Mouse (Mus musculus): ENCODE measurements around the gene Primpol.
"Not testable (repeated sequence)": the region's sequence is repeated elsewhere in the genome, so short reads cannot be mapped to it uniquely, and the experiment has no call there.

Gene Primpol

GRCm38 (mm10) chr8:46603587-46603986 is 13.4 kb downstream of the Primpol start:
- DNase-seq (ENCODE audit: inconsistent ontology term), result no peak

GRCm38 (mm10) chr8:46600959-46601707 is 15.9 kb downstream of the Primpol start:
- no peak for DNase-seq (ENCODE audit: inconsistent ontology term)

- DNase-seq (ENCODE audit: inconsistent ontology term), result no peak
Observed at GRCm38 (mm10) chr8:46599314-46599904, 17.6 kb downstream of the Primpol start.

GRCm38 (mm10) chr8:46598753-46599152 is 18.3 kb downstream of the Primpol start:
- no peak for DNase-seq (ENCODE audit: inconsistent ontology term)

- DNase-seq (ENCODE audit: inconsistent ontology term), result no peak
Observed at GRCm38 (mm10) chr8:46598114-46598513, 18.9 kb downstream of the Primpol start.

GRCm38 (mm10) chr8:46597411-46597810 is 19.6 kb downstream of the Primpol start:
- no peak for DNase-seq (ENCODE audit: inconsistent ontology term)

GRCm38 (mm10) chr8:46596530-46596929 is 20.5 kb downstream of the Primpol start:
- no peak for DNase-seq (ENCODE audit: inconsistent ontology term)

GRCm38 (mm10) chr8:46595593-46595992 is 21.4 kb downstream of the Primpol start:
- no peak for DNase-seq (ENCODE audit: inconsistent ontology term)

GRCm38 (mm10) chr8:46593772-46594171 is 23.2 kb downstream of the Primpol start:
- no peak for DNase-seq (ENCODE audit: inconsistent ontology term)

- no peak for DNase-seq (ENCODE audit: inconsistent ontology term)
Observed at GRCm38 (mm10) chr8:46593067-46593466, 23.9 kb downstream of the Primpol start.

- no peak for DNase-seq (ENCODE audit: inconsistent ontology term)
Observed at GRCm38 (mm10) chr8:46588663-46589062, 28.3 kb downstream of the Primpol start.

- no peak for DNase-seq (ENCODE audit: inconsistent ontology term)
Observed at GRCm38 (mm10) chr8:46587911-46588310, 29.1 kb downstream of the Primpol start.

- DNase-seq (ENCODE audit: inconsistent ontology term), result no peak
Observed at GRCm38 (mm10) chr8:46585576-46585975, 31.4 kb downstream of the Primpol start.

- DNase-seq (ENCODE audit: inconsistent ontology term), result not testable (repeated sequence)
Observed at GRCm38 (mm10) chr8:46584328-46584727, 32.7 kb downstream of the Primpol start.

- DNase-seq (ENCODE audit: inconsistent ontology term), result no peak
Observed at GRCm38 (mm10) chr8:46578794-46579193, 38.2 kb downstream of the Primpol start.

- no peak for DNase-seq (ENCODE audit: inconsistent ontology term)
Observed at GRCm38 (mm10) chr8:46573964-46574363, 43.0 kb downstream of the Primpol start.

- DNase-seq (ENCODE audit: inconsistent ontology term), result no peak
Observed at GRCm38 (mm10) chr8:46573446-46573845, 43.6 kb downstream of the Primpol start.

- DNase-seq (ENCODE audit: inconsistent ontology term), result no peak
Observed at GRCm38 (mm10) chr8:46570673-46571072, 46.3 kb downstream of the Primpol start.

GRCm38 (mm10) chr8:46569659-46570441 is 47.2 kb downstream of the Primpol start:
- DNase-seq (ENCODE audit: inconsistent ontology term), result no peak

- DNase-seq (ENCODE audit: inconsistent ontology term), result no peak
Observed at GRCm38 (mm10) chr8:46568942-46569341, 48.1 kb downstream of the Primpol start.

GRCm38 (mm10) chr8:46567946-46568345 is 49.1 kb downstream of the Primpol start:
- DNase-seq (ENCODE audit: inconsistent ontology term), result no peak

GRCm38 (mm10) chr8:46566914-46567529 is 50.0 kb downstream of the Primpol start:
- no peak for DNase-seq (ENCODE audit: inconsistent ontology term)

Measured in Muller cell, postnatal 12 days (primary cell).